Mouse (Mus musculus) neural tube, embryonic 13.5 days (tissue): ENCODE measurements at regions not wholly inside any gene's neighbourhood (a gene's known extent, or its start where the extent isn't known, plus 50 kb on each side); places are given as distances from the start of the nearest gene placed in this dataset.

Experiments
- ATAC-seq: fragments of 200-750 bp; cut with Nextera tagmentation; 2 replicates; pipeline ENCODE4 v1.8.0; 2017; ENCODE audit warnings: low read depth, mild to moderate bottlenecking, moderate TSS enrichment, moderate library complexity
- H3K27ac ChIP-seq: fragments of 300-500 bp; sonication (generic); replicated peaks from 2 replicates; pipeline ENCODE4 v1.5.1; 2015; ENCODE audit warnings: moderate library complexity, mild to moderate bottlenecking, inconsistent platforms
- H3K27me3 ChIP-seq: fragments of 300-500 bp; sonication (generic); 2 replicates; pipeline ENCODE4 v1.6.1; 2015; ENCODE audit warnings: mild to moderate bottlenecking, inconsistent platforms
- H3K36me3 ChIP-seq: fragments of 300-500 bp; sonication (generic); 2 replicates; pipeline ENCODE4 v1.6.1; 2015; ENCODE audit warnings: mild to moderate bottlenecking, inconsistent platforms
- H3K4me1 ChIP-seq: fragments of 300-500 bp; sonication (generic); replicated peaks from 2 replicates; pipeline ENCODE4 v1.6.1; 2015; ENCODE audit warnings: inconsistent platforms
- H3K4me2 ChIP-seq: fragments of 300-500 bp; sonication (generic); 2 replicates; pipeline ENCODE4 v1.6.1; 2015; ENCODE audit warnings: inconsistent platforms, mild to moderate bottlenecking, moderate library complexity
- H3K4me3 ChIP-seq: fragments of 300-500 bp; sonication (generic); 2 replicates; pipeline ENCODE4 v1.5.1; 2015; ENCODE audit warnings: mild to moderate bottlenecking, inconsistent platforms
- H3K9ac ChIP-seq: fragments of 300-500 bp; sonication (generic); 2 replicates; pipeline ENCODE4 v1.6.1; 2015; ENCODE audit warnings: moderate library complexity, mild to moderate bottlenecking, inconsistent platforms
- H3K9me3 ChIP-seq: fragments of 300-500 bp; sonication (generic); 2 replicates; pipeline ENCODE4 v1.6.1; 2016; ENCODE audit warnings: inconsistent platforms
- WGBS: fragments of 180-500 bp; shearing (Covaris S2); methylation state at CpG from one replicate; pipeline ENCODE4 v1.1.7; 2015; 5-methylcytosine and 5-hydroxymethylcytosine counted together

GRCm38 (mm10) chr2:117399487-117399886 lies 56.7 kb upstream of the Rasgrp1 start:
- H3K4me1 ChIP-seq: no peaks in the 10 kb centered on the region
- WGBS: 66% methylated on average over 2 of the region's 2 CpGs

GRCm38 (mm10) chr2:117403425-117404175 lies 60.8 kb upstream of the Rasgrp1 start:
- Histone ChIP-seq H3K9me3 (no peaks in the 10 kb centered on the region), H3K4me3 (no peak overlapping the region), H3K9ac (no peak overlapping the region), H3K4me1 (no peaks in the 10 kb centered on the region), H3K4me2 (no peak overlapping the region), H3K27ac (no peak overlapping the region), H3K36me3 (no peaks in the 10 kb centered on the region), H3K27me3 (no peaks in the 10 kb centered on the region)
- 92% methylated on average over 4 of the region's 4 CpGs for WGBS
- ATAC-seq: no peak

More at GRCm38 (mm10) chr2:117399487-117399886, 56.7 kb upstream of the Rasgrp1 start:
- H3K36me3 ChIP-seq: no peaks in the 10 kb centered on the region
- no peak overlapping the region for H3K27ac ChIP-seq
- H3K4me3 ChIP-seq: no peak overlapping the region
- no peak for ATAC-seq
- H3K9ac ChIP-seq: no peak overlapping the region
- H3K27me3 ChIP-seq: no peaks in the 10 kb centered on the region
- H3K9me3 ChIP-seq: no peaks in the 10 kb centered on the region
- no peak overlapping the region for H3K4me2 ChIP-seq

GRCm38 (mm10) chr2:117405453-117405852 lies 62.7 kb upstream of the Rasgrp1 start:
- H3K9ac ChIP-seq: no peak overlapping the region

GRCm38 (mm10) chr2:117408241-117408640 lies 65.4 kb upstream of the Rasgrp1 start:
- H3K4me1 ChIP-seq: no peaks in the 10 kb centered on the region
- WGBS: 90% methylated on average over 5 of the region's 5 CpGs
- no peaks in the 10 kb centered on the region for H3K9me3 ChIP-seq
- H3K27ac ChIP-seq: no peak overlapping the region
- H3K4me3 ChIP-seq: no peak overlapping the region
- no peak for ATAC-seq
- H3K4me2 ChIP-seq: no peak overlapping the region
- H3K36me3 ChIP-seq: no peaks in the 10 kb centered on the region
- H3K9ac ChIP-seq: no peak overlapping the region
- no peaks in the 10 kb centered on the region for H3K27me3 ChIP-seq

More at GRCm38 (mm10) chr2:117405453-117405852, 62.7 kb upstream of the Rasgrp1 start:
- ATAC-seq: no peak
- Histone ChIP-seq H3K4me1 (no peaks in the 10 kb centered on the region), H3K4me3 (no peak overlapping the region), H3K36me3 (no peaks in the 10 kb centered on the region), H3K4me2 (no peak overlapping the region), H3K27ac (no peak overlapping the region), H3K9me3 (no peaks in the 10 kb centered on the region), H3K27me3 (no peaks in the 10 kb centered on the region)
- 29% methylated on average over 2 of the region's 2 CpGs for WGBS

GRCm38 (mm10) chr2:117412045-117412606 lies 69.3 kb upstream of the Rasgrp1 start:
- ATAC-seq: no peak

GRCm38 (mm10) chr2:117417229-117417970 lies 74.6 kb upstream of the Rasgrp1 start:
- H3K9me3 ChIP-seq: no peaks in the 10 kb centered on the region
- no peak overlapping the region for H3K27ac ChIP-seq
- WGBS: 84% methylated on average over 8 of the region's 8 CpGs
- no peaks in the 10 kb centered on the region for H3K4me1 ChIP-seq
- H3K36me3 ChIP-seq: no peaks in the 10 kb centered on the region
- no peak overlapping the region for H3K9ac ChIP-seq
- no peak overlapping the region for H3K4me3 ChIP-seq
- H3K4me2 ChIP-seq: no peak overlapping the region
- ATAC-seq: no peak
- H3K27me3 ChIP-seq: no peaks in the 10 kb centered on the region

More at GRCm38 (mm10) chr2:117412045-117412606, 69.3 kb upstream of the Rasgrp1 start:
- Histone ChIP-seq H3K4me3 (no peak overlapping the region), H3K4me2 (no peak overlapping the region), H3K9me3 (no peaks in the 10 kb centered on the region), H3K27ac (no peak overlapping the region), H3K27me3 (no peaks in the 10 kb centered on the region), H3K9ac (no peak overlapping the region), H3K36me3 (no peaks in the 10 kb centered on the region), H3K4me1 (no peaks in the 10 kb centered on the region)
- 48% methylated on average over 4 of the region's 4 CpGs for WGBS

GRCm38 (mm10) chr2:117418121-117418615 lies 75.4 kb upstream of the Rasgrp1 start:
- Histone ChIP-seq H3K4me2 (no peak overlapping the region), H3K4me1 (no peaks in the 10 kb centered on the region), H3K27ac (no peak overlapping the region), H3K9me3 (no peaks in the 10 kb centered on the region), H3K27me3 (no peaks in the 10 kb centered on the region), H3K9ac (no peak overlapping the region), H3K4me3 (no peak overlapping the region), H3K36me3 (no peaks in the 10 kb centered on the region)
- no peak for ATAC-seq
- 87% methylated on average over 8 of the region's 8 CpGs for WGBS

- Histone ChIP-seq H3K4me3 (no peak overlapping the region), H3K4me1 (no peaks in the 10 kb centered on the region), H3K27me3 (no peaks in the 10 kb centered on the region), H3K27ac (no peak overlapping the region), H3K4me2 (no peak overlapping the region), H3K9ac (no peak overlapping the region), H3K9me3 (no peaks in the 10 kb centered on the region), H3K36me3 (no peaks in the 10 kb centered on the region)
- WGBS: 68% methylated on average over 3 of the region's 3 CpGs
- no peak for ATAC-seq
Observed at GRCm38 (mm10) chr2:117418711-117419110, 75.9 kb upstream of the Rasgrp1 start.

GRCm38 (mm10) chr2:117421376-117421775 lies 78.6 kb upstream of the Rasgrp1 start:
- no peaks in the 10 kb centered on the region for H3K36me3 ChIP-seq
- H3K9me3 ChIP-seq: no peaks in the 10 kb centered on the region
- 76% methylated on average over 4 of the region's 4 CpGs for WGBS
- no peak overlapping the region for H3K27ac ChIP-seq
- H3K4me3 ChIP-seq: no peak overlapping the region
- H3K4me2 ChIP-seq: no peak overlapping the region
- no peak for ATAC-seq
- no peaks in the 10 kb centered on the region for H3K27me3 ChIP-seq
- H3K4me1 ChIP-seq: no peaks in the 10 kb centered on the region
- H3K9ac ChIP-seq: no peak overlapping the region

- H3K27me3 ChIP-seq: no peaks in the 10 kb centered on the region
- no peak for ATAC-seq
Observed at GRCm38 (mm10) chr2:117422756-117423155, 80.0 kb upstream of the Rasgrp1 start.

GRCm38 (mm10) chr2:117429205-117429604 lies 86.4 kb upstream of the Rasgrp1 start:
- H3K27me3 ChIP-seq: peaks cover 4% of the 10 kb centered on the region
- H3K9ac ChIP-seq: no peak overlapping the region
- 49% methylated on average over 9 of the region's 9 CpGs for WGBS
- no peak overlapping the region for H3K4me2 ChIP-seq
- H3K27ac ChIP-seq: no peak overlapping the region
- ATAC-seq: peak; percentile 63; the same call in 1 of the 2 replicates
- no peaks in the 10 kb centered on the region for H3K9me3 ChIP-seq
- H3K4me1 ChIP-seq: peaks cover 4% of the 10 kb centered on the region
- no peak overlapping the region for H3K4me3 ChIP-seq
- H3K36me3 ChIP-seq: no peaks in the 10 kb centered on the region

More at GRCm38 (mm10) chr2:117422756-117423155, 80.0 kb upstream of the Rasgrp1 start:
- no peak overlapping the region for H3K4me3 ChIP-seq
- H3K27ac ChIP-seq: no peak overlapping the region
- H3K36me3 ChIP-seq: no peaks in the 10 kb centered on the region
- H3K4me1 ChIP-seq: no peaks in the 10 kb centered on the region
- no peaks in the 10 kb centered on the region for H3K9me3 ChIP-seq
- 80% methylated on average over 4 of the region's 4 CpGs for WGBS
- no peak overlapping the region for H3K9ac ChIP-seq
- no peak overlapping the region for H3K4me2 ChIP-seq

- Histone ChIP-seq H3K4me2 (no peak overlapping the region), H3K4me3 (no peak overlapping the region), H3K27me3 (peaks cover 4% of the 10 kb centered on the region), H3K4me1 (peaks cover 4% of the 10 kb centered on the region), H3K9me3 (no peaks in the 10 kb centered on the region), H3K27ac (no peak overlapping the region), H3K36me3 (no peaks in the 10 kb centered on the region), H3K9ac (no peak overlapping the region)
- WGBS: 70% methylated on average over 6 of the region's 6 CpGs
- ATAC-seq: no peak
Observed at GRCm38 (mm10) chr2:117432010-117432409, 89.2 kb upstream of the Rasgrp1 start.
